Mouse (Mus musculus) right cerebral cortex, adult 2 months (tissue): ENCODE measurements around the gene Add3.

Experiments
- DNase-seq, 2 experiments: peaks; one replicate each; pipeline ENCODE4 v3.0.0; 2021 to 2022; ENCODE audit warnings: low spot score in 2 of 2

Add3 gene

DNA sequence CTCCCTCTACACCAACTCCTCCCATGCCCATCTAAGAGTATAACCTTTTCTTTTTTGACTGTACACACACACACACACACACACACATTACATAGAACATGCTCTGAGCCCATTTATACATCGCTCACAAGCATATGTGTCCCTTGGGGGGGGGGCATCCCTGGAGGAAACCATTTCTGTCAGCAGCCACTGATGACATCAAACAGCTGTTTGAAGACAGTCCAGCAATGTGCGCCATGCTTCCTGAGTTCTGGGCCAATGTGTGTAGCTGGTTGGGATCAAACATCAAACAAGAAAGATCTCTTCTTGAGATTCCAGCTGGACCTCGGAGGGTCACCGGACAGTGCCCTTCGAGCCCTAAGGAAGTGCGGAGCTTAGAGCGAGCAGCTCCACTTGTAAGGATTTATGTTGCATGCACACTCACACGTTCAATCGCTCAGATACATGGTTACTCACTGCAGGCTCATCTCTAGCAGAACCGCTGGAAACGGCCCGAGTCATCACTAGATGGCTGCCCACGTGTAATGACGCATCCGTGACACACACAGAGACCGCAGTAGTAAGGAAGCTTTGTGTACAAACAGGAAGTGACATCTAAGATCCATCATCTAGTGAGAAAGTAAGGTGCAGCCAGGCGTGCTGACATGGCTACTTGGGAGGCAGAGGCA is 132.9 kb downstream of the Add3 start:
- no peak for DNase-seq

DNA sequence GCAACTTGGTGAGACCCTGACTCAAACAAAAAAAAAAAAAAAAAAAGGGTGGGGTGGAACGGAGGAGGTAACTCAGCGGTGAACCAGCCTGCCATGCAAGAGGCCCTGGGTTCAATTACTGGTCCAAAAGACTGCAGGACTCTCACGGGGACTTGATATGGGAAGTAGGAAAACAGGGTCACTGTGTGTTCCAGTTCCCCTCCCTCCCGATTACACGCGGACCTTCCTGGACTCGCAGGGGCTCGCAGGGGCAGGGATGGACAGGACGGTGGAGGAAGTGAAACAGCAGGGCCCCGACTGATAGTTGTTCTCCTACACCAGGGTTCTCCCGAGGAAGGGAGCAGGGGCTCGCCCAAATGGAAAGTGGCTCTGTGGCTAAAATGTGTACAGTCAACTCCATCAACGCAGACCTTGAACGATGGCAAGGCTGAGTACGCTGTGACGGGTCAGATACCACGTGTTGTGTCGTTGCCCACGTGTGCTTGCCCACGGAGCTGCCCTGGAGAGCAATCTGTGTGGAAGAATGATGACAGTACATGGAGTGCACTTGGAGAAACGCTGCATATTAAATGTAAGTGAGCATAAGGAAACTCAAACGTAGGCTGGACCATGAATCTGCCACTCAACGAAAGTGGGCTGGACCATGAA is 133.7 kb downstream of the Add3 start:
- DNase-seq: no peak

DNA sequence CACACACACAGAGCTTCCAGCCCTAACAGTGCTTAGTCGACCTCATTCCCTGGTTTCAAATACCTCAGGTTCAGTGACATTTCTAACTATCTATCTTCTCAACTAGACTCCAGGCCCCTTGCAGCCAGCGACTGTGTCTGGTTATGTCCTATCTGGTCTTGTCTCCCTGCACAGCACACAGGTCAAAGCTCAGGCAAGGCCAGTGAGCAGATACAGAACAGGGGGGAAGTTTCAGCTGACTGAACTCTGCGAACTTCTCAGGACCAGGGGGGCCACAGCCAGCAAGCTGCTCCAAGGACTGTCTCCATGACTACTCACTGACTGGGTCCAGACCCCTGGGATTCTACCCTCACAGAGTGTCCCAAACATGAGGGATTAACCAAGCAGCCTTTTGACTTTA is 135.0 kb downstream of the Add3 start:
- no peak for DNase-seq

DNA sequence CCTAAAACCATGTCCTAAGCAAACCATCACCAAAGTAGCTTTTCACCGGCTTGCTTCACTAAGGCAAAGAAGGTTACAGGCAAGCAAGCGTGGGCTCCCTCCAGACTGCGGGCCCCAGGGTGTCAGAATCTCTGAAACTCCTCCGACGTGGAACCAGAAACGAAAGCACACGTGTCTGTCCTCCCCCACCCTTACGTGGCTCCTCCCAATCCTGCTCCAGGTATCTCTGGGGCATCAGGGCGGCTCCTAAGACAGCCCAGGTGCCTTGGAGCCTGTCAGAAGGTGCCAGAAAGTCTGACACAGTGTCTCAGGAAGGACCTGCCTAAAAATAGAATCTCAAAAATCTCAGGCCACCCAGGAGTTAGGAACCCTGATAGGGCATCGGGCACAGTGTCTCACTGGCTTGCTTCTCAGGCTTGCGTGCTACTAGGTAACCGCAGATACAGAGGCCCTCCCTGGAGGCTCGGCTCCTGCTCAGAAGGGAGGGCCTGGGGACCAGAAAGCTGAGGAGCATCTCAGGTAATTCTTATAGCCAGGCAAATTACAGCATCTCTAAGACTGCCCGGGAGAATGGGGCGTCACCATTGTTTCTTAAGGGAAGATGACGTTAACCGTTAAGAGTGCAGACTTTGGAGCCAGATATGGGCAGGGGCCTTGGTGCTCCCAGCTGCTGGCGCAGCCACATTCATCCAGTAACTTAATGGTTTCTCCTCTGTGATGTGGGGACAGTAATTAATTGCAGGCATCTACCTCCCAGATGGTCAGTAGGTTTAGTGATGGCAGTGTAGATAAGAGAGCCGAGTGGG is 136.9 kb downstream of the Add3 start:
- DNase-seq: no peak

DNA sequence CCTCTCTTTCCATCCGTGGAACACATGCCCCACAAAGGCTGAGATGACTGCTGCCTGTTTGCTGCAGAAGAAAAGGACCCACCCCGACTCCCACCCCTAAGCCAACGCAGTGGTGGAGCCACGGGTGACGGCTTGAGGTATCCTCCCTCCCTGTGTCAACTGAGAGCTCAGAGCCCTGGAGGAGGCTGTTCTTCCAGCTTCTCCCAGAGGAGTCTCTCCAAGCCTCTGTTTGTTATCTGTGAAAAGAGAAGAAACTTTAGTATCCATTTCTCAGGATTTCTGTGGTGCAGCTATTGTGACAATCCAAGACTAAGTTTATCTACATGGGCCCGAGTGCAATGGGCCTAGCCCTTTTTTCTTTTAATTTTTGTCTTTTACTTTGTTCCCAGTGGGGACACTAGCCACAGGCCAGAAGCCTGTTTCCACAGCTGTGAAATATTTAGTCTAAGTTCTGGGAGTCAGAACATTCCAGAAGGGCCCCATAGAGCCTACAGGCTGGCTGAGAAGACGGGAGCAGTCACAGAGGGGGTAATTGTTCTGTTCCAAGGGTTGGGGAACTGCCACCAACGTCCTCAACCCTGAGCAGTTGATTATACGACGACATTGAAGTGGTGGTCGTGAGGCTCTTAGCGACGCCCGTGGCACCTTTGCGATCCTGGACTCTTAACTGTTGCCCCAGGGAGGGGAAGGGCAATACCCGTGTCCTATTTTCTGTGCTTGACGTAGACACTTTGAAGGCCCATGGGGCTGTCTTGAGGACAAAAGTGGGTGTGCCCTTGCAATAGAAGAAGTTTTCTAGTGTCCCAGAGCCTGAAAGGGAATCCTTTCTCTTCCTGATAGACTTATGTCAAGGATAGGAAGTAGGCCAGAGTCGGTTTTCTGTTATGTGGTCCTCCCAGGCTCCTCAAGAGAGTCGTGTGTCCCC is 138.5 kb downstream of the Add3 start:
- no peak for DNase-seq

DNA sequence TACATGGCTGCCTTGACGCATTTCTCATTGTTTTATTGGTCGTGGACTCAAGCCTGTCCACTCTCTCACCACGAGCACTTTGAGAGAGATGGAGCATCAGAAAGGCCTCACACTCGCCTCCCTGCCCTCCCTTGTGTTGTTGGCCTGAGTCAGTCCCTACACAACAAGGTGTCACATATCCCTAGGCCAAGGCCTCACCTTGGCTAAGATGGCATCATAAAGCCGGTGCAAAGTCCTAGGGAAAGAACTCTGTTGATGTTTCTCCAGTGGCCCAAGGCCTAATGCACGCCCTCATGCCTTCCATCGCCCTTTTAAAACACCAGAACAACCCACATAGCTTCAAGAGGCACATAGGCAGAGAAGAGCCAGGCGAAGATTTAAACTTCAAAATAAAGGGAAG is 140.0 kb downstream of the Add3 start:
- no peak for DNase-seq

DNA sequence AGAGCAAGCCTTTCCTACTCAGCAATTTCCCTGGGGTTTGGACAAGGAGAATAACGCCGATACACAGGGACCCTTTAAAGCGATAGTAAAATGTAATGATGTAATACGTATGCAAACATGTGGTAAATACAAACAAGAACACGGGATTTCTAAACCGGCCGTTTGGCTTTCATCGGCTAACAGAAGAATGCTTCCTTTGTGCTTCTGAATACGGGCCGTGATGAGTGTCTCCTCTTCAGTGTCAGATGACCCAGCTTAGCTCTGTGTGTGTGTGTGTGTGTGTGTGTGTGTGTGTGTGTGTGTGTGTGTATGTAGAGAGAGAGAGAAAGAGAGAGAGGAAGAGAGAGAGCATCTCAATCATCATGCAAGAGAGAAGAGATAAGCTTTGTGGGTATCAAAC is 142.3 kb downstream of the Add3 start:
- DNase-seq: no peak

DNA sequence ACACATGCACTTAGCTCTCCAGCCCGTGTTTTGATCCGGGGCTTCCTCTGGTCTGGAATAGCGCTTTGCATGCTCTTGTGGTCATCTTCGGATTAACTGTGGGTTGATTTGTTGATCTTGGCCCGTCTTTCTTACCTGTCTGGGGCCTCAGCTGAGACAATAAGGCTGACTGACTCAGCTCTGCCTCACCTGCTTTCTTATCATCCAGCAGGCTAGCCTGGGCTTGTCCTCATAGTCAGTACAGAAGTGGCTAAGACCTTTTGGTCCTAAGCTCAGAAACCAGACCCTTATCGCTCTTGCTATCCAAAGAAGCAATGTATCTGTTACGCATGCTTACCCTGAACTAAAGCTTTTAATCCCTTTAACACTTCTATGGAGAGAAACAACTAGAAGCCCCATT is 143.5 kb downstream of the Add3 start:
- no peak for DNase-seq

DNA sequence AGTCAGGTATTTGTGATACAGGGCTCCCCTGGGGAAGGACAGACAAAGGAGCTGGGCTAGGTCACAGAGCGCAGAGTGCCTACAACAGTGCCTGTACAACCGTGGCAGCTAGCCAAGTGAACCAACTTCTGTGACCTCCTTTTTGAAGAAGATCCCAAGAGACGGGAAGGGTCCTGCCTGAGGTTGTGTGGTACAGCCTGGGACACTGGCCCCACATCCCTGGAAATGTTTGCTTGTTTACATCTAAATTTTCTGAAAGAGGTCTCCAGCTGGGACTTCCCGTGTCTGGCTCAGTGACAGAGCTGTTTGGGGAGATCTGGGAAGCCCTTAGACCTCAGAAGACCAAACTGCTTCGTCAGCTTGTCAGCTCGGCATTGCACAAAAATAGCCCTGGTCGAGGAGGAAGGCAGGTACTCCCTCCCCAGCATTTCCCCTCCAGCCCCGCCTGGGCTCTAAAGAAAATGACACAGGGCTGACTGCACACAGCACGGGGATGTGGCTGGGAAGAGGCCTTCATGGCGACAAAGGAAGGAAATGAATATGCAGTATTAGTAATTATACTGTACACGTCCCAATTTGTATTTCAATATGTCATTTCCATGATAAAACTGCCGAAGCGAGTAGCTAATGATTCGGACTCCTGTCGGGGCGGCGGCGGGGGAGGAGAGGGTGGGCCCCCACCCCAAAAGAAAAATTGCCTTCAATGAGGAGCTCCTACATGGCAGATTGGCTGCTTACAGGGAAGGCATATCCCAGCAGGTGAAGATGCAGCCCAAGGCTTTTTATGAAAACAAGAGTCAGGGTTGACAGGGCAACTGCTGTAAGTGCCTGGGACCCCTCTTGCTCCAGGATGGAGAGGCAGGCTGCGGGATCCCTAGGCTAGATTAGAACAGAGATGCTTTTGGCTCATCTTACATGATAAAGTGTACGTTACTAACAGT is 144.3 kb downstream of the Add3 start:
- peak in 1 of 2 experiments; percentile 14 for DNase-seq

DNA sequence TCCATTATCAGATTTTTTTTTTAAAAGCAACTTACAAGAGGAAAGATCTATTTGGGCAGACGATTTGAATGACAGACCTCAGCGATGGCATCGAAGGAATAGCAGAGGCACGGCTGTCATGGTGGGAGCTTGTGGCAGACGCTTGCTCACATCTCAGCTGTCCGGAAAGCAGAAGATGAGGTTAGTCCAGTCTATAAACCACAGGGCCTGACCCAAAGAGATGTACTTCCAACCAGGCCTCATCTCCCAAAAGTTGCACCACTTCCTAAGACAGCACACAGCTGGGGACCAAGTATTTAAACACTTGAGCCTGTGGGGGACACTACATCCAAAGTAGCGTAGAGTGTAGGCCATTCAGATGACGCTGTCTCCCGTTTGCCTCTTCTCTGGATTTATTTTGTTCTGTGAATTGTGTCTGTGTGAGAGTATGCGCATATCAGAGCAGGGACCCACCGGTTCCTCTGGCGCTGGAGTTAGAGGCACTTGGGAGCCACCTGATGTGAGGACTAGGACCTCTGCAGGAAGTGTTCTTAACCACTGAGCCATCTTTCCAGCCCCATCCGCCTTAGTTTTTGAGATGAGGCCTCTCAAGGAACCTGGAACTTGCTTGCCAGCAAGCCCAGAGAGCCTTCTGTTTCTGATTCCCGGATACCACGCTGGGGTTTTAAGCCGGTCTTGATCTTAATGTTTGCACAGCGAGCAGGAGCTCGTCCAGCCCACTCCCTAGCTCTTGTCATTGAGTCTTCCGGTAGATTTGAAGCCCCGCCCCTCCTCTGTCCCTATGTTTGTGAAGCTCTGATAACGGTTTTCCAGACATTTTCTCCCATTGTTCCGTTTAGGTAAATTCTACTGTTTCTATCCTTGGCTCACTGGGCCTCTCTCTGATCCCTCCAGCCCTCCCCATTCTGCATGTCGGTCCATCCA is 156.3 kb downstream of the Add3 start:
- no peak for DNase-seq
